Mouse (Mus musculus) frontal cortex, postnatal 14 days (tissue): Measurements from ENCODE around the gene Wdr45.
"Not testable (repeated sequence)": the region's sequence is repeated elsewhere in the genome, so short reads cannot be mapped to it uniquely, and the experiment has no call there.

ENCODE experiments used
- DNase-seq, 2 experiments: peaks; one replicate each; pipeline ENCODE4 v3.0.0; 2022; ENCODE audit warnings: low spot score in 2 of 2

Wdr45 gene

GRCm38 (mm10) chrX:7714135-7714899 is at the start of gene Wdr45:
Gene Wdr45, plus strand, starts transcription at chrX:7714333.
- DNase-seq: peak; percentile 88 to 93

- DNase-seq: no peak
Measured at GRCm38 (mm10) chrX:7664791-7665190, 49.3 kb upstream of the Wdr45 start.

DNA sequence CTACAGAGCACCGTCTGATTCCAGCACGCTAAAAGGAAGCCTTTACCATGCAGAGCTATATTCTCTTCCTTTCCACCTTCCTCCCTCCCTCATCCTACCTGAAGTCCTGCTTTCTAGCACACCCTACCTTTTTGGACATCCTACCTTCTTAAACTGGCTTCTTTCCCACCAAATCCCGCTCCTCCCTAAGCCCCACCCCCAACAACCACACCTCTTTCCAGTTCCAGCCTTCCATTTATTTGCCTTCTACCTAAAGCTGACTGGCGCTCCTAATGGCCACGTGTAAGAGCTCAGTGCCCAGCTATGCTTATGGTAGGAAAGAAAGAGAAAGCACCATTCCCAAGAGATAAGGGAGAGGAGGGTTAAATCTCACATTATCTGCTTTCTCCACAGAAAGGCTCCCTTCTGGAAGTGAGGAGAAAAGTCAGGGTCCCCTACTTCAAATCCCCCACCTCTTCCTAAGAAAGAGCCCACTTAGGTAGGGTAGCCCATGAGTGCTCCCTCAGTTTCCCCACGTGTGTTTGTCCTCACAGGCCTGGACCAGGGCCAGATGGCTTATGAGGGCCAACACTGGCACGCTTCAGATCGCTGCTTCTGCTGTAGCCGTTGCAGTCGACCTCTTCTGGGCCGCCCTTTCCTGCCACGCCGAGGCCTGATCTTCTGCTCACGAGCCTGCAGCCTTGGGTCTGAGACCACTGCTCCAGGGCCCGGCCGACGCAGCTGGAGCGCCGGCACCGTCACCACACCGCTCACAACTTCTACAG is 48.2 kb upstream of the Wdr45 start:
- no peak for DNase-seq

DNA sequence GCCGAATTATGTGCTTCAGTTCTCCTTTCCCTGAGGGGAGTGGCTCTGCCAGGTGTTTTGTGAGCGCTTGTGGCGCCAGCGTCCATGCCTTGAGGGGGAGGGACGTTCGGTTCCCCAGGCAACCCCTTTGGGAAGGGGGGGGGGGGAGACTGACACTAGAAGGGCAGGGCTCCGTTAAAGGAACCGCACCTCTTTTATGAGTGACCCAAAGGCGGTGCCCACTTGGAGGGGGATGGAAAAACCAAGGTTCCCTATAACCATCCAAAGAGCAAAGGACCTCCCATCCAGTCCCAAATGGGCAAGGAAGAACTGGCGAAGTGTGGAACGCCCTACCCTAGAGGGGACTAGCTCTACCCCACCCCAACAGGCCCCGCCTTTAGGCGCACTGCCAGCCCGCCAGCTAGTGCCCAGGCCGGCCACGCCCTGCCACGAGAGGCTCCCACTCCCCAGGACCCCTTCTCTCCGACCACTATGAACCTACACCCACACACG is 43.7 kb upstream of the Wdr45 start:
- peak in 1 of 2 experiments; percentile 33 for DNase-seq

DNA sequence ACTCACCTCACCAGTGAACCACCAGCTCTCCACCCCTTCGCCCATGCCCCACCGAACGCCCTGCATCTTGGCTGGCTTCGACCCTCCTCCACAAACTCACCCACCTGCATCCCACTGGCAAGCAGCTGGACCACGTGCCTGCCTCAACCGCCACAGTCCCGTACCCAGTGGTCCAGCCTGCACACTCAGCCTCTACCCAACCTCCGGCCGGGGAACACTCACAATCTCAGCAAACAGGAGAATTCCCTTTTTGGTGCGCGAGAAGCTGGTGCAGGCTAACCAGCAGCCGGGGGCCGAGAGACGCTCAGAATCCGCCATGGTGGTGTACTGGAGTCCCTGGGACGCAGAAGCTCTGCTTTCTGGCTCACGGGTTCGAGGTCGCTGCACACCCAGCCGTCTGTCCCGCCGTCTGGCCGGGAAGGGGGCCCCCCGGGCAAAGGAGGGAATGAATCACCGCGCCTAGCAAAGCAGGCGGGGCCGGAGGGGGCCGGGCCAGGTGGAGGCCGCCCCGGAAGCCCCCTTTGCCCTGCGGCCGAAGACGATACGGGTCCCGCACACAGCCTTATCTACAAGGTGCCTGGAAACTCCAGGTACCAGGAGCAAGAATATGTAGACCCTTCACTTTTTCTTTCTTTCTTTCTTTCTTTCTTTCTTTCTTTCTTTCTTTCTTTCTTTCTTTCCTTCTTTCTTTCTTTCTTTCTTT is 43.1 kb upstream of the Wdr45 start, which contains the start of gene Plp2:
Plp2 (minus strand) TSS at position 470 of the 703 bp plus-strand sequence.
- DNase-seq: no peak

- no peak for DNase-seq
Measured at GRCm38 (mm10) chrX:7672739-7673138, 41.4 kb upstream of the Wdr45 start.

GRCm38 (mm10) chrX:7673578-7674281 is 40.4 kb upstream of the Wdr45 start:
- DNase-seq: no peak

DNA sequence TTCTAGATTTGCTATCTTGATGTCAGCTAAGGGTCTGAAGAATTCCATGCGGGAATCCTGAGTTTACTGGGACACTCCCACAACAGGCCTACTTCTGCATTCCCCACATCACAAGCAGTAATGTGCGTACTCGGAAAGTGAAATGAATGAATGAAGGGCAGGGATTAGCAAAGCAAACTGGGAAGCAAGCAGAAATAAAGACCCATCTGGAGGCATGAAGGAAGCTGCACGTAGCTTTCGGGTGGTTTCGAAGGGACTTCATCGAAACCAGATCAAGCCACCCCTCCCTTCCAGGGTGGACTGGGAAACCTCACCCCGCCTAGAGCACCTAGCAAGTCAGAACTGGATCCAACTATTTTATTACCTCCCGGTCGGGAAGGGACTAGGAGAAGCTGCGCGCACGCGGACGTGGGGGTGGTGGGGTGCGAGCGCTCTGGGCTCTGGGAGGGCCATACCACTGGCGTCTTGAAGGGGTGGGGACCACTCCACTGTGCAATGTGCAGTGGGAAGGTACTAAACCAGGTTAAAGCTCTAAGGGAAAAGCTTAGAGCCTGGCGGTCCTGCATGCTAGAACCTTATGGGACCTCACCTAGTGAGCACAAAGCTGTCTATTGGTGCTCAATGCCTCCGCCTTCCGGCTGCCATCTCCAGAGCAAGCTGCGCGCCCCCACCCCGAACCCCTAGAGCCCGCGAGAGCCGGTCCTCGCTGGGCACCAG is 39.7 kb upstream of the Wdr45 start:
- DNase-seq: no peak

DNA sequence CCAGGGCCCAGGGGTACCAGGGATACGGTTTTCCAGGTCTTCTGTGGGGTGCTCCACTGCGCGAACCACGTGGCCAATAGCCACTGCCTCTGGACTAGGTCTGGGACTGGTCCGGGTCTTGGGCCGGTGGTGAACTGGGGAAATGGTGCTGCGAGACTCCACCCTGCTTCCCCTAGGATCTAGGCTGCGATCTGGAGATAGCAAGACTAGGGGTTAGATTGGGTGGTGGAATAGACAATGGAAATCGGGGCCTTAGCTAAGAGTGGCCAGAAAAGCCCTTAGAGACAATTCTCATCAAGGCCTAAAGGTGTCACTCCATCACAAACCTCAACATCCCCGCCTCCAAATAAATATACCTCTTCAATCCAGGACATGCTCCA is 39.1 kb upstream of the Wdr45 start:
- DNase-seq: no peak

GRCm38 (mm10) chrX:7678986-7679385 is 35.1 kb upstream of the Wdr45 start:
- no peak for DNase-seq

DNA sequence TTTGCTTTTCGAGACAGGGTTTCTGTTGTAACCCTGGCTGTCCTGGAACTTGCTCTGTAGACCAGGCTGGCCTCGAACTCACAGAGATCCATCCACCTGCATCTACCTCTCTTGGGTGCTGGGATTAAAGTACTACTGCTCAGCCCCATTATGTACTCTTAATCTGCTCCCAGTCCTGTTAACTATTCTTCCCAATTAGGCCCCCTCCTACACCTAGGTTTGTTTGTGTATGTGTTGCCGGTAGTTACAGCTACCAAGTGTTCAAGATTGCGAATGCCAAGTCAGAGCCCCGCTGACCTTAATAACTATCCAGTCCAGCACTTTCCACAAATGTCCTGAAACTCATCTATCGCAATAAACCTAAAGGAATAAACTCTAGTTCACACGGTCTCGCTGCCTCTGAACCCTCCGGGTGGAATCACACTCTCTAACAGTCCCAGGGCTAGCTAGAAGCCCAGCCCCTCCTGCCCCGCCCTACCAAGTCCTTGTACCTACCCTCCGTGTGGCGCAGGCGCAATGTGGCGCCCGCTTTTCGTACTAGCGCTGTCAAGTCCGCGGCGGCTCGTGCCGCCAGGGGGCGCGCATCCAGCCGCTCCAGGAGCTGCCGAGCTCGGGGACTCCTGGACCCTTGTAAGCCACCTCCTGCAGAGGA is 34.6 kb upstream of the Wdr45 start:
- DNase-seq: peak; percentile 66 to 73

DNA sequence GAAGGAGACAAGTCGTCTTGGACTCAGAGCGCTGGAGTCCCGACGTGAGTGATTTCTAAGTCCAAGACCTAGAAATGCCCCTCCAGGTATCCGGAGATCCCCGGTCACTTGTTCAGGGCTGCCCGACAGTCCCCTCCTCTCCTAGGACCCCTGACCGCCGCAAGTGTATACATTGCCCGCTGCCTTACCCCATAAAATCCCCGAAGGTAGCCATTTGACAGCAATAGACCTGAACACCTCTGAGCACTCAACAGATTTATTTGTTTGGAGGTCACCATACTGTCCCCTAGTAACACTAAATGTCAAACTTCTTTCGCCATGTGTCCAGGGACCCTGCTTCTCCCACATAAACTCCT is 34.1 kb upstream of the Wdr45 start:
- no peak for DNase-seq

GRCm38 (mm10) chrX:7680864-7681263 is 33.3 kb upstream of the Wdr45 start, which contains the start of gene Magix:
Gene Magix, minus strand, starts transcription at chrX:7681251.
- no peak for DNase-seq

- no peak for DNase-seq
Measured at GRCm38 (mm10) chrX:7688321-7688720, 25.8 kb upstream of the Wdr45 start.

- no peak for DNase-seq
Measured at GRCm38 (mm10) chrX:7690486-7690885, 23.6 kb upstream of the Wdr45 start.

DNA sequence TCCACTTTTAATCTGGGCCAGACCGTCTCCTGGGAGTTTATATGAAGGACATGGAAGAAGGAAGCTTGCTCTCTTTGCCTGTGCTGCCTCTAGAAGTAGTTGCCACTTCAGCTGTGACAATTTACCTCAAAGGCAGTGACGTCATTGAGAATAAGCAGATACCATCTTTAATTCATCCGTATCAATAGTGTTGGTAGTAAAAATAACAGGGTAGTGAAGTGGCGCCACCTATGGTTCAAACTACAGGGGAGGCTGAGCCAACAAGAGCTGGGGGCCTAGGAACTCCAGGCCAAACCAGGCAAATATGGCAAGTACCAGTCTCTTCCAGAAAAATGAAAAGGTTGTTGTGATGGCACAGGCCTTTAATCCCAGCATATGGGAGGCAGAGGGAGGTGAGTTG is 21.3 kb upstream of the Wdr45 start:
- no peak for DNase-seq

DNA sequence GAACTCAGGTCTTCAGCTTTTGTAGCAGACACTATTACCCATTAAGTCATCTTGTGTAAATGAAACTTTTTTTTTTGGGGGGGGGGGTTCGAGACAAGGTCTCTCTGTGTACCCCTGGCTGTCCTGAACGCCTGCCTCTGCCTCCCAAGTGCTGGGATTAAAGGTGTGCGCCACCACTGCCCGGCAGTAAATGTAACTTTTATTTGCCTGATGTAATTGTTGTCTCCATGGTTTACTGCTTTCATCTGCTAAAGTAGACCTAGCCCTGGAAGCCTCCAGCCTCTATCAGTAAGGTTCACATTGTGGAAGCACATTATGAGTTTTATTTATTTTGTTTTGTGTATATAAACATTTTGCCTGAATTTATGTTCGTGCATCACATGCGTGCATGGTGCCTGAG is 17.6 kb upstream of the Wdr45 start:
- no peak for DNase-seq

DNA sequence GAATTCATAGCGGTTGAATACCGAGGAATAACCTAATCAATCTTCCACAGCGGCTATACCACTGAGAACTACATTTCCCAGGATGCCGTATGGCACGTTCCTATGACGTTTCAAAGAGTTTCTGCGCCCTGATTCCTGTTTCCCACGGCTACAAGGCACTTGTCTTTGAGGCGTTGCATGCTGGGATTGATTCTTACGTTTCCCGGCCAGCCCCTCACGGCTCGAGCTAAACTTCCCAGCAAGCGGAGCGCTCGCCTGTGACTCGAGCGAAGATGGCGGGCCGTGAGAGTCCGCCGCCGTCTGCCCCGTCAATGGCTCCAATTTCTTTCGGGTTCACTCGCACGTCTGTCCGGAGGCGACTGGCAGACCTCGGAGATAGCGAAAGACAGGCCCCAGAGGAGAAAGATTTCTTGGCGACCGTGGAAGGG is 17.2 kb upstream of the Wdr45 start, which contains the start of gene Gpkow:
Gpkow (plus strand) TSS at position 178 of the 428 bp plus-strand sequence.
- peak; percentile 67 to 79 for DNase-seq

- DNase-seq: not testable (repeated sequence)
Measured at GRCm38 (mm10) chrX:7713764-7714134, 384 bp upstream of the Wdr45 start.

GRCm38 (mm10) chrX:7716058-7716457 is 1.9 kb downstream of the Wdr45 start:
- DNase-seq: not testable (repeated sequence)
